Mouse (Mus musculus) liver, embryonic 14.5 days (tissue): Measurements from ENCODE around the gene Mef2a. TPM values are rescaled to one million over a fixed set of nuclear protein-coding genes. Genes with fewer than 3 reads are reported as not detected.

Experiments used
- ATAC-seq: fragments of 200-750 bp; cut with Nextera tagmentation; 2 replicates; pipeline ENCODE4 v1.8.0; 2017; ENCODE audit warnings: moderate number of reproducible peaks, mild to moderate bottlenecking, moderate library complexity; ENCODE audit not compliant: insufficient read depth
- DNase-seq, 3 experiments: peaks; one replicate each; pipeline ENCODE4 v3.0.0-alpha.2; 2012 to 2013; ENCODE audit warnings: low read depth in 3 of 3, low spot score in 3 of 3
- H3K27ac ChIP-seq: fragments of 300-500 bp; sonication (generic); 2 replicates; pipeline ENCODE4 v1.5.1; 2014; ENCODE audit warnings: moderate library complexity, mild to moderate bottlenecking, control low read depth, inconsistent platforms
- H3K27me3 ChIP-seq: fragments of 300-500 bp; sonication (generic); 2 replicates; pipeline ENCODE4 v1.6.1; 2014; ENCODE audit warnings: mild to moderate bottlenecking, low read length, moderate library complexity; ENCODE audit not compliant: control insufficient read depth, insufficient read depth
- H3K36me3 ChIP-seq: fragments of 300-500 bp; sonication (generic); replicated peaks from 2 replicates; pipeline ENCODE4 v1.6.1; 2014; ENCODE audit warnings: low read depth; ENCODE audit not compliant: control insufficient read depth, insufficient read depth
- H3K4me1 ChIP-seq, 2 experiments: fragments of 200-500 bp in 1 of 2; fragments of 300-500 bp in 1 of 2; sonication (generic) in 1 of 2; replicated peaks; 2 replicates each; pipeline ENCODE4 v1.6.1; 2012 to 2014; ENCODE audit warnings: antibody characterized with exemption in 1 of 2, inconsistent platforms in 1 of 2, low read length in 1 of 2; ENCODE audit not compliant: control insufficient read depth in 2 of 2, insufficient read depth in 2 of 2
- H3K4me2 ChIP-seq: fragments of 300-500 bp; sonication (generic); 2 replicates; pipeline ENCODE4 v1.6.1; 2014; ENCODE audit warnings: low read depth, mild to moderate bottlenecking, control low read depth, moderate library complexity
- H3K4me3 ChIP-seq, 2 experiments: fragments of 200-500 bp in 1 of 2; fragments of 300-500 bp in 1 of 2; sonication (generic) in 1 of 2; 2 replicates each; pipeline ENCODE4 v1.5.1; 2012 to 2014; ENCODE audit warnings: low read depth in 2 of 2, low read length in 2 of 2, mild to moderate bottlenecking in 2 of 2, control low read depth in 1 of 2, inconsistent platforms in 1 of 2, moderate library complexity in 1 of 2; ENCODE audit not compliant: insufficient read depth in 1 of 2
- H3K9ac ChIP-seq: fragments of 300-500 bp; sonication (generic); replicated peaks from 2 replicates; pipeline ENCODE4 v1.6.1; 2014; ENCODE audit warnings: mild to moderate bottlenecking, control low read depth, moderate library complexity
- H3K9me3 ChIP-seq: fragments of 300-500 bp; sonication (generic); 2 replicates; pipeline ENCODE4 v1.6.1; 2016; ENCODE audit warnings: low read length, mixed read lengths; ENCODE audit not compliant: control insufficient read depth
- CTCF ChIP-seq: IDR thresholded peaks from 2 replicates; pipeline ENCODE4 v1.5.1; 2016; ENCODE audit warnings: antibody characterized with exemption, low read depth, control low read depth
- EP300 ChIP-seq: IDR thresholded peaks from 2 replicates; pipeline ENCODE4 v1.6.1; 2016; ENCODE audit warnings: antibody characterized with exemption, low read depth
- WGBS: fragments of 180-500 bp; shearing (Covaris S2); extraction: QIAGEN DNeasy Blood & Tissue Kit; methylation state at CpG from one replicate; pipeline ENCODE4 v1.1.7; 2014; ENCODE audit not compliant: insufficient replicate concordance; 5-methylcytosine and 5-hydroxymethylcytosine counted together
- polyA plus RNA-seq, 2 experiments: library from polyadenylated mRNA; depleted of rRNA in 1 of 2; stranded (reverse) in 1 of 2; unstranded in 1 of 2; fragments of >200 nt; fragmentation: Nextera tagmentation in 1 of 2; extraction: Ambion mirVana in 1 of 2; gene quantifications; 2 replicates each; pipeline versions ENCODE4 v1.2.1 to v1.2.3; 2012 to 2014

Mef2a gene
- polyA plus RNA-seq, 2 experiments, result 5.2 to 8.6 TPM

GRCm38 (mm10) chr7:67320359-67320758 lies 52.3 kb downstream of the Mef2a start:
- TF ChIP-seq EP300 (no peak), CTCF (no peak)
- Histone ChIP-seq H3K9me3 (no peaks in the 10 kb centered on the region), H3K9ac (no peak overlapping the region)

GRCm38 (mm10) chr7:67318697-67319096 lies 54.0 kb downstream of the Mef2a start:
- no peaks in the 10 kb centered on the region for H3K27me3 ChIP-seq
- DNase-seq (no peak), ATAC-seq (no peak)
- no peak for TF ChIP-seq EP300
- TF ChIP-seq CTCF, result no peak
- H3K9me3 ChIP-seq, result no peaks in the 10 kb centered on the region
- no peaks in the 10 kb centered on the region for H3K36me3 ChIP-seq
- peaks cover 0 to under 1% of the 10 kb centered on the region in 2 experiments; a peak in 1 of 4 replicates for H3K4me1 ChIP-seq
- H3K27ac ChIP-seq, result no peak overlapping the region
- H3K4me2 ChIP-seq, result no peak overlapping the region
- H3K9ac ChIP-seq, result no peak overlapping the region
- H3K4me3 ChIP-seq, result no peak overlapping the region

More at GRCm38 (mm10) chr7:67320359-67320758, 52.3 kb downstream of the Mef2a start:
- WGBS, result 50% methylated on average over 1 of the region's 1 CpGs
- Histone ChIP-seq H3K4me1 (no peaks in the 10 kb centered on the region), H3K4me3 (no peak overlapping the region), H3K36me3 (no peaks in the 10 kb centered on the region), H3K27ac (no peak overlapping the region), H3K27me3 (no peaks in the 10 kb centered on the region), H3K4me2 (no peak overlapping the region)
- no peak for ATAC-seq
- no peak for DNase-seq

- WGBS, result 29% methylated on average over 3 of the region's 3 CpGs
- Histone ChIP-seq H3K4me3 (no peak overlapping the region), H3K4me2 (no peak overlapping the region), H3K27ac (no peak overlapping the region), H3K36me3 (no peaks in the 10 kb centered on the region), H3K9me3 (no peaks in the 10 kb centered on the region), H3K9ac (no peak overlapping the region), H3K27me3 (no peaks in the 10 kb centered on the region), H3K4me1 (peaks cover 0 to 5% of the 10 kb centered on the region in 2 experiments; a peak in 2 of 4 replicates)
- ATAC-seq, result no peak
- no peak for TF ChIP-seq CTCF
- TF ChIP-seq EP300, result no peak
- DNase-seq, result no peak
These were observed 59.5 kb downstream of the Mef2a start for GRCm38 (mm10) chr7:67313200-67313599.

GRCm38 (mm10) chr7:67310151-67310550 lies 62.5 kb downstream of the Mef2a start:
- Histone ChIP-seq H3K4me1 (peaks cover 0 to 5% of the 10 kb centered on the region in 2 experiments; a peak in 2 of 4 replicates), H3K27ac (no peak overlapping the region), H3K36me3 (no peaks in the 10 kb centered on the region), H3K9ac (no peak overlapping the region), H3K4me2 (no peak overlapping the region), H3K4me3 (no peak overlapping the region), H3K27me3 (no peaks in the 10 kb centered on the region), H3K9me3 (no peaks in the 10 kb centered on the region)
- 65% methylated on average over 2 of the region's 2 CpGs for WGBS
- no peak for TF ChIP-seq EP300
- no peak for TF ChIP-seq CTCF
- no peak for ATAC-seq
- no peak for DNase-seq

GRCm38 (mm10) chr7:67308102-67308501 lies 64.6 kb downstream of the Mef2a start:
- no peak overlapping the region for H3K9ac ChIP-seq
- WGBS, result 29% methylated on average over 2 of the region's 2 CpGs
- no peak overlapping the region for H3K27ac ChIP-seq
- ATAC-seq (no peak), DNase-seq (no peak)
- no peaks in the 10 kb centered on the region for H3K36me3 ChIP-seq
- H3K9me3 ChIP-seq, result no peaks in the 10 kb centered on the region
- H3K4me2 ChIP-seq, result no peak overlapping the region
- H3K4me1 ChIP-seq, result no peaks in the 10 kb centered on the region
- TF ChIP-seq EP300, result no peak
- no peak for TF ChIP-seq CTCF
- H3K27me3 ChIP-seq, result no peaks in the 10 kb centered on the region
- H3K4me3 ChIP-seq, result no peak overlapping the region
